Mouse (Mus musculus) heart, embryonic 10.5 days (tissue): ENCODE measurements around the gene Stx8. TPM values are rescaled to one million over a fixed set of nuclear protein-coding genes. Genes with fewer than 3 reads are reported as not detected.
A peak's percentile ranks its signal among the peaks of the same experiment; 100 is the strongest.

Source experiments
- DNase-seq: peaks from one replicate; pipeline ENCODE4 v3.0.0-alpha.2; 2017; ENCODE audit warnings: low spot score
- H3K27ac ChIP-seq: fragments of 300-500 bp; sonication (generic); 2 replicates; pipeline ENCODE4 v1.5.1; 2016; ENCODE audit warnings: mild to moderate bottlenecking
- H3K27me3 ChIP-seq: fragments of 300-500 bp; sonication (generic); 2 replicates; pipeline ENCODE4 v1.6.1; 2016; ENCODE audit warnings: mild to moderate bottlenecking; ENCODE audit not compliant: poor library complexity, insufficient read depth, severe bottlenecking
- H3K36me3 ChIP-seq: fragments of 300-500 bp; sonication (generic); 2 replicates; pipeline ENCODE4 v1.6.1; 2016; ENCODE audit warnings: mild to moderate bottlenecking, moderate library complexity
- H3K4me1 ChIP-seq: fragments of 300-500 bp; sonication (generic); 2 replicates; pipeline ENCODE4 v1.6.1; 2016; ENCODE audit warnings: mild to moderate bottlenecking
- H3K4me3 ChIP-seq: fragments of 300-500 bp; sonication (generic); 2 replicates; pipeline ENCODE4 v1.5.1; 2016; ENCODE audit warnings: mild to moderate bottlenecking, moderate library complexity
- H3K9me3 ChIP-seq: fragments of 300-500 bp; sonication (generic); 2 replicates; pipeline ENCODE4 v1.6.1; 2016; ENCODE audit warnings: mild to moderate bottlenecking, moderate library complexity
- WGBS: fragments of 180-500 bp; shearing (Covaris S2); methylation state at CpG from one replicate; pipeline ENCODE4 v1.1.7; 2016; 5-methylcytosine and 5-hydroxymethylcytosine counted together
- polyA plus RNA-seq: library from polyadenylated mRNA; unstranded; fragments of >200 nt; fragmentation: Nextera tagmentation; extraction: Ambion mirVana; gene quantifications from 2 replicates; pipeline ENCODE4 v1.2.1, GENCODE M21; 2016

The Stx8 gene
- polyA plus RNA-seq, 1 experiment from 2014 or later: 53.3 TPM

DNA sequence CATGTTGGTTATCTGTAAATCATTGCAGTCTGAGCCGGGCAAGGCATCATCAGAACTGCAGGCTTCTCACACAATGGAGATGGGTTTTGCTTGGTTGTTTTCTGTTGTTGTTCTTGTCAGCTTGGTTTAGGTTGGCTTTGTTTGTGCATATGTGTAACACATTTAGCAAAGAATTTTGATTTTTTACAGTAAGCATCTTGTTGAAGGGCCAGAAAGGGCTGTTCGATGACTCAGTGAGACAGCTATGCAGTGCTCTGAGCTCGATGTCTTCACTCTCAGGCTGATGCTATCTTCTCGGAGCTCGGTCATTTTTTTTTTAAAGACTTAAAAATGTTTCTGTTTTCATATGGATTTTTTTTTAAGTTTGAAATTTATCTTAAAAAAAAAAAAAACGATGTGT, 117.6 kb downstream of the Stx8 start:
- H3K4me3 ChIP-seq: no peak overlapping the region
- no peak overlapping the region for H3K27ac ChIP-seq
- no peaks in the 10 kb centered on the region for H3K4me1 ChIP-seq
- no peaks in the 10 kb centered on the region for H3K27me3 ChIP-seq
- no peak for DNase-seq
- no peaks in the 10 kb centered on the region for H3K9me3 ChIP-seq
- peaks cover 8% of the 10 kb centered on the region for H3K36me3 ChIP-seq
- WGBS: 79% methylated on average over 6 of the region's 6 CpGs

DNA sequence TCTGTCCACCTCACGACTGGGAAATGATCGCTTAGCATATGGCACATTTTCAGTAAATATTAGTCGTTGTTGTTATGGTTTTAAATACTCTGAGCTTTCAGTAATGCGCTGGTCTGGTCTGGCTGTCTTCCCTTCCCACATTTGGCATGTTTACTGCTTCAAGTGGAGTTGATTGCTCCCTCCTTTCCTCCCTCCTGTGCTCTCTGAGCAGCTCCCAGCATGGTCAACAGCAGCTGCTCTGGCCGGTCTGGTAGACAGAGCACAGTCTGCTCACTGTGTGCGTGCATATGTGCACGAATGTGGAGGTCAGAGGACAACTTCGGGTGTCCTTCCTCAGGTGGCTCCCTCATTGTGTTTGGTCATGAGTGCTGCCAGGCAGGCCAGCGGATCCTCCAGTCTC, 120.2 kb downstream of the Stx8 start:
- WGBS: 88% methylated on average over 9 of the region's 9 CpGs
- H3K4me3 ChIP-seq: no peak overlapping the region
- no peaks in the 10 kb centered on the region for H3K9me3 ChIP-seq
- H3K4me1 ChIP-seq: peaks cover 9% of the 10 kb centered on the region
- no peaks in the 10 kb centered on the region for H3K27me3 ChIP-seq
- DNase-seq: no peak
- peaks cover 5% of the 10 kb centered on the region for H3K36me3 ChIP-seq
- no peak overlapping the region for H3K27ac ChIP-seq

DNA sequence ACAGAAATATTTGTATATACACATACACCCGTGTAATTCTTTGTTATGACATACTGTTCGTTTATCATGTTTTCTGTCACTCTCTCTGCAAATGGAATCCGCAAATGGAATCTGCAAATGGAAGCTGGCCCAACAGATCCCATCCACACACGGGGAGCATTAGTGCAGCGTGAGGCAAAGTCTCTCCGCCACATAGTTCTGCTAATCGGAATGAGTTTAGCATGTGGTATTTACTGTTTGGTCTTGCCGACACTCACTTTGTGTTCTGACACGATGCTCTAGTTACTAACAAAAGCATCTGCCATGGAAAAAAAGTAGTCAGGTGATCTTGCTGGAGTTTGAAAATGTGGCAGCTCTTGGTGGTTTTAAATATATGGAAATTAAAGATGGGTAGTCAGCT, 123.4 kb downstream of the Stx8 start:
- Histone ChIP-seq H3K4me1 (peaks cover 9% of the 10 kb centered on the region), H3K9me3 (no peaks in the 10 kb centered on the region), H3K27me3 (no peaks in the 10 kb centered on the region), H3K4me3 (no peak overlapping the region), H3K27ac (peak overlapping the region; percentile 71; the same call in 1 of the 2 replicates), H3K36me3 (peaks cover 3% of the 10 kb centered on the region; the same call in 1 of the 2 replicates)
- DNase-seq: no peak
- 80% methylated on average over 9 of the region's 9 CpGs for WGBS

DNA sequence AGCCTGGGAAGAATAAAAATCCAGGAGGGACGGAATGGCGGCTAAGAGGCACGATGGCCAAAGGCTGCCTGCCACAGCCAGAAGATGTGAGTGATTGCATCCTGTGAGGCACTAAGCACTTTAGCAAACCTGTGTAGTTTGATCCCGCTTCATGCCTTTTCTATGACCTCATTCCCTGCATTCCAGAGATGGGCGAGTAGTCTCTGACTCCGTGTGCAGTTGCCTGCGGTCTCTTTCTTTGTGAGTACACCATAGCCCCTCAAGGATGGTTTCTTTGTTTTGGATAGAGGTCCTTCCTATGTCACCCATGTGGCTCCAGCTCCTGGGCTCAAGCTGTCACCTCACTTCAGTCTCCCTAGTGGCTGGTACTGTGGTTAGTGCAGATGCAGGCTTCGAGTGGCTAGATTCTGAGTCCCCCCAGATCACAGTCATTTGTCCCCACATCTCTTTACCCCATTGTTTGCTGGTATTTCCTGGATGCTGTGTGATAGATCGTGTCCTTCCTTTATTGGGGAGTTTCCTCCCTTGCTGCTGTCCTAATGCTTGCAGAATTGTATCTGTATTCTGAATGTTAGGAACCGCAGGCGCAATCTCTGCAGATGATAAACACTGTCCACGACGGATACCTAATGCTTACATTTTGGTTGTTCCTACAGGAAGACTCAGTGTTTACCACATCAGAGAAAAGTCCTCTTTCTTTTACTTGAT, 124.0 kb downstream of the Stx8 start:
- 0 out of 2 replicates have a peak overlapping the region, but pooled peaks have one; percentile 3 for H3K4me3 ChIP-seq
- 42% methylated on average over 13 of the region's 13 CpGs for WGBS
- peaks cover 9% of the 10 kb centered on the region for H3K4me1 ChIP-seq
- H3K27ac ChIP-seq: peak overlapping the region; percentile 71
- DNase-seq: no peak
- peaks cover 3% of the 10 kb centered on the region; the same call in 1 of the 2 replicates for H3K36me3 ChIP-seq
- H3K9me3 ChIP-seq: no peaks in the 10 kb centered on the region
- no peaks in the 10 kb centered on the region for H3K27me3 ChIP-seq

DNA sequence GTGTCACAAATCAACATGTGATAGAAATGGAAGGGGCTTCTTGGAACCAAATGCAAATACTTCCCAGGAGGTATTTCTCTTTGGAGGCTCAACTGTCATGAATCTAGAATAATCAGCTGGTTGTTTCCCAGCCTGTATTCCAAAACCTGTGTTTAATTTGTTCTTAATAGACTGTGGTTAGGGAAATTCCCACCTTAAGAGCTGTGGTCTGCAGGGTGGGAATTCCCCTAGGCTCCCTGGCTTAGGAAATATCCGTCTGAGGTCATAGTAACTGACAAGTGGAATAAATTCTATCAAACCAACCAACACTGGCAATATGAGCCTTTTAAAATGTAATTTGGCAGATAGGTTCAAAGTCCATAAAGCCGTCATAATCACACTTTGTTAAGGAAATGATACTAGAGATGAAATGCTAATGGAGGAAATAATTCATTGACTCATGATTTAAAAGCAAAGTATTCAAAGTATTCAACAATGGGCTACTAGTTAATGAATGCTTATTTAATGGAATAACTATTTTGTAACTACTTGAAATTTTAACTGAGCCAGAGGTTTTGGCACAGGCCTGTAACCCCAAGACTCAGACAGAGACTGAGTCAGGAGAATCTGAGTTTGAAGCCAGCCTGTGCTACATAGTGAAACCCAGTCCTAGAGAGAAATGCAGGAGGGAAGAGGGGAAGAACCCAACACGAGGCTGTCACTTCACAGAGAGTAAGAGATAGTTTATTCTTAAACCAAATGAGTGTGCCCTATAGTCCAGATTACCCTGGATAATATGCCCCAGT, 126.2 kb downstream of the Stx8 start:
- 76% methylated on average over 3 of the region's 3 CpGs for WGBS
- peaks cover 9% of the 10 kb centered on the region for H3K4me1 ChIP-seq
- H3K27ac ChIP-seq: no peak overlapping the region
- no peaks in the 10 kb centered on the region for H3K27me3 ChIP-seq
- H3K4me3 ChIP-seq: no peak overlapping the region
- H3K9me3 ChIP-seq: no peaks in the 10 kb centered on the region
- H3K36me3 ChIP-seq: peaks cover 3% of the 10 kb centered on the region; the same call in 1 of the 2 replicates
- no peak for DNase-seq

DNA sequence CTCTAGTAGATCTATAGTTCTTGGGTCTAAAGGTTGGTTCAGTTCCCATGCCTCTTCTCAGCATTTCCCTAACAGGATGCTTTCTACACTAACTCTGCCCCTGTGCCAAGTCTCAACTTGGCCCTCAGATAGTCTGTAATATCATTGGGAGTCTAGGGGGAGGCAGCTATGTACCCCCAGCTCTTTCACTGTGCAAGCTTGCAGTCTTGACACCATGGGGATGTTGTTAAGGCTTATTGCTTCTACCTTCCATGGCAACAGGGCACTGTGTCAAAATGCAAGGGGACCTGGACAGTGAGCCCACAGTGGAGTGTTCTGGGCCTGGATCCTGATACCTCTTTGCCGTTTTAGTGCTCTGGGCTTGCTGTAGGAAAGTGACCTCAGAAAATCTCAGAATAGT, 135.6 kb downstream of the Stx8 start:
- no peak overlapping the region for H3K4me3 ChIP-seq
- H3K9me3 ChIP-seq: no peaks in the 10 kb centered on the region
- no peaks in the 10 kb centered on the region for H3K36me3 ChIP-seq
- H3K27me3 ChIP-seq: no peaks in the 10 kb centered on the region
- WGBS: 86% methylated on average over 1 of the region's 1 CpGs
- no peak for DNase-seq
- H3K27ac ChIP-seq: no peak overlapping the region
- H3K4me1 ChIP-seq: no peaks in the 10 kb centered on the region

DNA sequence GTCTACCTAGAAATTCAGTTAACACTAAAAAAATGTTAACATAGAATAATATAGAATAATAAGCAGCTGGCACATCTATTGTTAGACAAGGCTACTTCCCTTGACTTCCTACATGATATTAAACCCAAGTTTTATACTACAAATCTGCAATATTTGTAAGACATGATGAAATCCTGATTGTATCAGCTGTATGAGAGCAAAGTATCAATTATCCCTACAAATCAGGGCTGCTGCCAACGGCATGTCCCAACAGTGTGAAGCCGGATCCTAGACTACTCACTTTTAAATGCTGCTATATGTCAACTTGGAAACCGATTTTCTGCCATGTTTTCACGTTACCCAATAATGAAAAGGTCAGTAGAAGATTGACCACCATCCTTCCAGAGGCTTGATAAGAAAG, 137.5 kb downstream of the Stx8 start:
- Histone ChIP-seq H3K27ac (no peak overlapping the region), H3K36me3 (no peaks in the 10 kb centered on the region), H3K9me3 (no peaks in the 10 kb centered on the region), H3K4me1 (no peaks in the 10 kb centered on the region), H3K4me3 (no peak overlapping the region), H3K27me3 (no peaks in the 10 kb centered on the region)
- 83% methylated on average over 4 of the region's 4 CpGs for WGBS
- no peak for DNase-seq

DNA sequence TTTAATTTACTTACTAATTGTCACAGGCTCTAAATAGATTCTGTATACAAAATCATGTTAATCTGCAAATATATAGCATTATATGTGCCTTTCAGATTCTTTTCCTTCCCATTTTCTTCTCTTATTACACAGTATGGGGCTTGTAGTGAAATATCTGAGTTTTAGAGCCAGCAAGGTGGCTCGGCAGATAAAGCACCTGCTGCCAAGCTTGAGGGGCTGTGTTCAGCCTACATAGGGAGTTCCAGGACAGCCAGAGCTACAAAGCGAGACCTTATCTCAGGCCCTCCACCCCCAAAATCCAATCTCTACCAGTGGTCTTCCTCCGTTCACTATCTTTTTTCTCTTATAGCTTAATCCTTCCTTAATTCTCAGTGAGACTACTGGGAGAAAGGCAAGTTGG, 140.1 kb downstream of the Stx8 start:
- H3K27me3 ChIP-seq: no peaks in the 10 kb centered on the region
- 72% methylated on average over 3 of the region's 3 CpGs for WGBS

DNA sequence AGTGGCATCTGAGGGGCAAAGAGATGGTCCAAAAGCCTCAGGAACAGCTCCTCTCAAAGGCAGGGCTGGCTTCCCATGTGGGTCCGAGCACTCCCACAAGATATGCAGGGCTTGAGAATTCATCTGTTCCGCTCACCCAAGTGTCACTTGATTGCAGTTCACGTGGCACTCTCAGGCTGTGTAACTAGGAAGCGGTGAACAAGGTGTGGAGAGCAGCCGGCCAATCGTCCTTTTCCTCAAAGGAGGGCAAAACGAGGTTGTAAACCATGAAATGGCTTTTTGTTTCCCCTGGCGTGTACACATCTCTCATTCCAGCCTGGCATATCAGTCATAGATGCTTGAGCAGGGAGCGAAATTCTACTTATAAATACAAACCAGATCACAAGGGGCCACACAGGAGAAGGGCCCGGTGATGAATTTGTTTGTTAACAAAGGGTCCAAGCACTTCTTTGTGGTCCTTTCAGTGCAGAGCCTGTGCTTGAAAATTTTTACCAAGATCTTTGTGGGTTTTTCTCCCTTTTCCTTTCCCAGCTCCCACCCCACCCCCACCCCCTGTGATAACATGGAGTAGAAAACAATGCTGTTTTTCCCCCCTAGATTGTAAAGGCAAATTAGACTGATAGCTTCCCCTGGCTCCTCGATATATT, 147.6 kb downstream of the Stx8 start:
- Histone ChIP-seq H3K36me3 (no peaks in the 10 kb centered on the region), H3K9me3 (no peaks in the 10 kb centered on the region), H3K27ac (peak overlapping the region; percentile 57; the same call in 1 of the 2 replicates), H3K4me3 (0 out of 2 replicates have a peak overlapping the region, but pooled peaks have one; percentile 3), H3K27me3 (no peaks in the 10 kb centered on the region), H3K4me1 (peaks cover 21% of the 10 kb centered on the region)
- WGBS: 34% methylated on average over 11 of the region's 11 CpGs
- DNase-seq: no peak

More for the DNA sequence above, 140.1 kb downstream of the Stx8 start:
- no peaks in the 10 kb centered on the region for H3K36me3 ChIP-seq
- H3K4me3 ChIP-seq: no peak overlapping the region
- H3K9me3 ChIP-seq: no peaks in the 10 kb centered on the region
- no peak overlapping the region for H3K27ac ChIP-seq
- no peak for DNase-seq
- no peaks in the 10 kb centered on the region for H3K4me1 ChIP-seq

DNA sequence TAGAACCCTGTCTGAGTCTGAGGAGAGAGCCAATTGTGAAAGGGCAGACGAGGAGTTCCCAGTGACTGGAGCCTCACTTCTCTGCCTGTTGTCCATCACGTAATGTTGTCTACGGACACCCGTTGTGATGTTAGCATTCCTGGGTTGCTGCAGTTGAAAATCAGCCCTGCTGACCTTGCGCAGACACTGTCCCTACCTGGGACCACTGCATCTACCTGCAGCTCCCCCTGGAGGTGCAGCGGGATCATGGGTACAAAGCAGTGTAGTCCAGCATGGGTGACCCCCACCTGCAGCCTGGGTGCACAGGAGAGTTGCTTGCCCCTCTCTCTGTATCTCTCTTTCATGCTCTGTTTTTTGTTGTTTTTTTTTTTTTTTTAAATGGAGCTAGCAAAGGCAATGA, 148.2 kb downstream of the Stx8 start:
- Histone ChIP-seq H3K4me3 (no peak overlapping the region), H3K27me3 (no peaks in the 10 kb centered on the region), H3K9me3 (no peaks in the 10 kb centered on the region), H3K36me3 (no peaks in the 10 kb centered on the region), H3K4me1 (peaks cover 21% of the 10 kb centered on the region), H3K27ac (no peak overlapping the region)
- WGBS: 16% methylated on average over 6 of the region's 6 CpGs
- DNase-seq: no peak

DNA sequence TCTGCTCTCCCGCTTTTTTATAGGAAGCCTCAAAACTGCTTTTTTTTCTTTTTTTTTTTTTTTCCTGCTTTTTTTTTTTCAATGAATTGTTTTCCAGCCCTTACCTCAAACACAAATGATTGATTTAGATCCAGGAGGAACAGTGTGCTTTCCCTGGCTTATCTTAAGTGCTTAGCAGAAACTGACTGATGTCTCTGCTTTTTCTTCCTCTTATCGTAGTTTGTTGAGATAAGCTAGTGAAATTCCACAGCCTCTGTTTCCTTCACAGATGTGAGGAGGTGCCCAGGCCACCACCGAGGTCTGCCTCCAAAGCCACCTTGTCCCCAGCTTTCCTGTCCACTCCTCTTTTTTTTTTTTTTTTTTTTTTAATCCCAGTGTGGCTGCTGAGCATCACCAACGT, 150.2 kb downstream of the Stx8 start:
- H3K36me3 ChIP-seq: no peaks in the 10 kb centered on the region
- peaks cover 21% of the 10 kb centered on the region for H3K4me1 ChIP-seq
- 25% methylated on average over 4 of the region's 4 CpGs for WGBS
- H3K27me3 ChIP-seq: no peaks in the 10 kb centered on the region
- no peak for DNase-seq
- H3K27ac ChIP-seq: no peak overlapping the region
- H3K9me3 ChIP-seq: no peaks in the 10 kb centered on the region
- no peak overlapping the region for H3K4me3 ChIP-seq

DNA sequence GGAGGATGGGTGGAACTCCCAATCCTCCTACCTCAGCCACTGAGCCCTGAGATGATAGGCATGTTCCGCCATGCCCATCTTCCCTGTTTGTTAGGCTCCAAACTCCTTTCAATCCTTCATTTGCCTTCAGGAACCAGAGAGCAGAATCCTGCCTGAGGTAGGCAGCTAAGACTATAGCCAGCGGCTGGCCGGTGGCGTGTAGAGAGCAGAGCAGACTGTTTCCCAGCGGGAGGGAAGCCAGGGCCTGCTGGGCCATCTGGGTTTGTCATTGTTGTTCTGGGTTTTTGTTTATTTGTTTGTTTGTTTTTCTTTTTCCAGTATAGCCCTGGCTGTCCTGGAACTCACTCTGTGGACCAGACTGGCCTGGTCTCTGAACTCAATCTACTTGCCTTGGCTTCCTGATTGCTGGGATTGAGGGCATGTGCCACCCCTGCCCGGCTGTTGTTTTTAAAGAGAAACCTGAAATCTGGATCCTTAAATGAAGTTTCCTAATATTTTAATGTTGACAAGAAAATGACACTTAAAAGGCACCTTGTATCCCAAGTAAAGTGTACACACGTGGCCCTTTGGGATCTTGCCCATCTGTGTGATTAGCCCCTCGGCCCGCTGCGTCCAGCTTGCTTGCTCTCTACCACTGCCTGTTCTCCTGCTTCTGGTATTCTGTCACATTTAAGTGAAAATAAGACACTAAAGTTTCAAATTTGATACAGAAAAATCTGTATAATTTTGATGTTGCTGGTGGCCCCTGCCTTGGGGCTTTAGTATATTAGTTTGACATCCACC, 152.1 kb downstream of the Stx8 start:
- no peaks in the 10 kb centered on the region for H3K27me3 ChIP-seq
- H3K4me3 ChIP-seq: no peak overlapping the region
- peaks cover 21% of the 10 kb centered on the region for H3K4me1 ChIP-seq
- H3K27ac ChIP-seq: no peak overlapping the region
- WGBS: 87% methylated on average over 10 of the region's 10 CpGs
- no peak for DNase-seq
- H3K9me3 ChIP-seq: no peaks in the 10 kb centered on the region
- no peaks in the 10 kb centered on the region for H3K36me3 ChIP-seq
